In the genomic region with DNA sequence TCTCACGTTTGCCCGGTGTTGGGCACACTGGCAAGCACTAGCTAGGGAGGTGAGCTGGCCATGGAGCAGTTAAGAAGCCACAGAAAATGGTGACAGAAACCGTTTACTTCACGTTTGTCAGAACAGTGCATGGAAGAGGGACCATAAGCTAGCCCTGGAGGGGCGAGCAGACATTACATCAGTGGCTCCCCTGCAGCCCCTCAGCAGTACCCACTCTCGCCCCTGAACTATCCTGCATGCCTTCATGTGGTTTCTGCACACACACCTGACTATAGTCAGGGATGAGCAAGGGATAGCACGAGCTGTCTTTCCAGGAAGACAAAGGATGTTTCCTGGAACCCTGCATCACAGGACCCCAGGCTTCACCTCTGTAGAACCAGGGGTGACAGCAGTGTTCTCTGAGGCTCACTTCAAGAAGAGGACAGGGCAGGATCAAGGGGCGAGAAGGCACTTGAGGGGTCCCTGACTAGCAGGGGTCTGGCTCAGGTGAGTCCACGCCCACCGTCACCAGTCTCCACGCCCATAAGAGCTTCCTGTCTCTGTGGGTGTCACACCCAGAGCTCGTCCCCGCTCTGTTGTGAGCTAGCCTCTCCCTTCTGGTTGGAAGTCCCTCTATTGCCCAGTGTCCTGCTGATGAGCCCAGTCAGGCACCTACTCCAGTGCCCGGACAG, we compare ENCODE assay signal across 13 mouse cellular contexts. TPM values are rescaled to one million over a fixed set of nuclear protein-coding genes. Genes with fewer than 3 reads are reported as not detected.
DNase-seq lines count a peak whose midpoint lies in the region; ATAC-seq and TF ChIP-seq lines count a peak whose summit lies in the region.
"Had no signal": no experiment of that assay in that cellular context is flagged by ENCODE, and none has a peak within 500 bp of the region (broad histone marks: within the 10 kb centered on the region; RNA-seq: fewer than 3 reads in every experiment).

No protein-coding gene starts in this region.

- H3K4me2 ChIP-seq in hindbrain, embryonic 13.5 days = no peak overlapping the region
- no peak overlapping the region for H3K4me2 ChIP-seq in hindbrain, embryonic 16.5 days (ENCODE audit: low read length)
- H3K4me2 ChIP-seq in midbrain, embryonic 16.5 days (ENCODE audit: low read length) = no peak overlapping the region
- no peak overlapping the region for H3K4me2 ChIP-seq in midbrain, postnatal 0 days (ENCODE audit: low read depth, low read length, poor library complexity, severe bottlenecking)
- H3K4me2 ChIP-seq in stomach, embryonic 14.5 days (replicated peaks; ENCODE audit: low read depth, low read length) = no peak overlapping the region
- H3K4me2 ChIP-seq: heart, embryonic 12.5 days had no signal

- no peak overlapping the region for H3K9ac ChIP-seq in hindbrain, embryonic 13.5 days
- no peak overlapping the region for H3K9ac ChIP-seq in hindbrain, embryonic 16.5 days (ENCODE audit: low read depth, low read length)
- H3K9ac ChIP-seq in midbrain, embryonic 16.5 days (ENCODE audit: low read depth, low read length) = no peak overlapping the region; the same call in 1 of the 2 replicates
- no peak overlapping the region for H3K9ac ChIP-seq in midbrain, postnatal 0 days (replicated peaks; ENCODE audit: low read length, poor library complexity, severe bottlenecking)
- no peak overlapping the region for H3K9ac ChIP-seq in stomach, embryonic 14.5 days (replicated peaks; ENCODE audit: low read depth, low read length)
- H3K9ac ChIP-seq: heart, embryonic 12.5 days had no signal

- 0 out of 2 replicates have a peak, but pooled peaks have one; percentile 28 for ATAC-seq in hindbrain, embryonic 13.5 days (ENCODE audit: low FRiP score)
- no peak; the same call in 1 of the 2 replicates for ATAC-seq in hindbrain, embryonic 16.5 days
- ATAC-seq in midbrain, embryonic 16.5 days = peak; percentile 32; the same call in 1 of the 2 replicates
- ATAC-seq in midbrain, postnatal 0 days (ENCODE audit: low FRiP score) = no peak
- ATAC-seq in stomach, embryonic 14.5 days (ENCODE audit: insufficient number of reproducible peaks, insufficient read depth, low FRiP score, low read depth) = 0 out of 2 replicates have a peak, but pooled peaks have one; percentile 42

- H3K36me3 ChIP-seq in hindbrain, embryonic 13.5 days = no peaks in the 10 kb centered on the region
- no peaks in the 10 kb centered on the region for H3K36me3 ChIP-seq in hindbrain, embryonic 16.5 days (ENCODE audit: control insufficient read depth, insufficient read depth, low read length)
- H3K36me3 ChIP-seq in midbrain, embryonic 16.5 days (ENCODE audit: control insufficient read depth, insufficient read depth, low read length) = no peaks in the 10 kb centered on the region
- no peaks in the 10 kb centered on the region for H3K36me3 ChIP-seq in midbrain, postnatal 0 days (ENCODE audit: insufficient read depth, low read length)
- H3K36me3 ChIP-seq in stomach, embryonic 14.5 days (ENCODE audit: control insufficient read depth, insufficient read depth, low read length) = no peaks in the 10 kb centered on the region
- H3K36me3 ChIP-seq: heart, embryonic 12.5 days; midbrain, embryonic 10.5 days had no signal

- 86% methylated on average over 14 of the region's 14 CpGs for WGBS in hindbrain, embryonic 13.5 days
- WGBS in hindbrain, embryonic 16.5 days = 86% methylated on average over 14 of the region's 14 CpGs
- 81% methylated on average over 14 of the region's 14 CpGs for WGBS in midbrain, embryonic 16.5 days
- 84% methylated on average over 14 of the region's 14 CpGs for WGBS in midbrain, postnatal 0 days
- WGBS in stomach, embryonic 14.5 days = 77% methylated on average over 14 of the region's 14 CpGs

- H3K4me1 ChIP-seq in hindbrain, embryonic 13.5 days (replicated peaks) = peaks cover 5% of the 10 kb centered on the region; the same call in 1 of the 2 replicates
- H3K4me1 ChIP-seq in hindbrain, embryonic 16.5 days (ENCODE audit: control insufficient read depth, insufficient read depth, low read depth, low read length) = no peaks in the 10 kb centered on the region; the same call in 1 of the 2 replicates
- H3K4me1 ChIP-seq in midbrain, embryonic 16.5 days (ENCODE audit: control insufficient read depth, insufficient read depth, low read length) = no peaks in the 10 kb centered on the region
- no peaks in the 10 kb centered on the region for H3K4me1 ChIP-seq in midbrain, postnatal 0 days (ENCODE audit: insufficient read depth, low read length)
- no peaks in the 10 kb centered on the region for H3K4me1 ChIP-seq in stomach, embryonic 14.5 days (ENCODE audit: control insufficient read depth, insufficient read depth, low read length)
- H3K4me1 ChIP-seq: midbrain, embryonic 10.5 days had no signal

- no peak for DNase-seq in midbrain, postnatal 0 days (ENCODE audit: low spot score)
- DNase-seq in induced T-regulatory cell, adult 2 months (ENCODE audit: low read depth) = peak; percentile 58
- DNase-seq in adrenal gland, adult (ENCODE audit: inconsistent age in 2 of 2, low spot score in 1 of 2) = no peak
- no peak for DNase-seq in ovary, postnatal 10 days (ENCODE audit: low spot score)

- no peaks in the 10 kb centered on the region for H3K9me3 ChIP-seq in hindbrain, embryonic 13.5 days
- H3K9me3 ChIP-seq in hindbrain, embryonic 16.5 days (ENCODE audit: control insufficient read depth, low read length) = no peaks in the 10 kb centered on the region
- no peaks in the 10 kb centered on the region for H3K9me3 ChIP-seq in midbrain, embryonic 16.5 days (replicated peaks; ENCODE audit: control insufficient read depth, low read length, poor library complexity, severe bottlenecking)
- H3K9me3 ChIP-seq in midbrain, postnatal 0 days (ENCODE audit: low read length) = no peaks in the 10 kb centered on the region
- no peaks in the 10 kb centered on the region for H3K9me3 ChIP-seq in stomach, embryonic 14.5 days (ENCODE audit: control insufficient read depth, low read depth, low read length)
- H3K9me3 ChIP-seq: heart, embryonic 12.5 days; midbrain, embryonic 10.5 days had no signal

- H3K27ac ChIP-seq in hindbrain, embryonic 13.5 days = no peak overlapping the region
- no peak overlapping the region for H3K27ac ChIP-seq in hindbrain, embryonic 16.5 days (ENCODE audit: low read depth, low read length)
- no peak overlapping the region for H3K27ac ChIP-seq in midbrain, embryonic 16.5 days (ENCODE audit: low read length)
- H3K27ac ChIP-seq in midbrain, postnatal 0 days (ENCODE audit: low read depth, low read length) = no peak overlapping the region
- H3K27ac ChIP-seq in stomach, embryonic 14.5 days (ENCODE audit: low read length) = no peak overlapping the region
- H3K27ac ChIP-seq: layer of hippocampus, adult 2 months; left cerebral cortex, adult 2 months; midbrain, embryonic 10.5 days had no signal

- H3K4me3 ChIP-seq in hindbrain, embryonic 13.5 days = no peak overlapping the region
- no peak overlapping the region for H3K4me3 ChIP-seq in hindbrain, embryonic 16.5 days (ENCODE audit: low read length)
- H3K4me3 ChIP-seq in midbrain, embryonic 16.5 days (ENCODE audit: low read depth, low read length) = no peak overlapping the region
- no peak overlapping the region for H3K4me3 ChIP-seq in midbrain, postnatal 0 days (ENCODE audit: low read depth, low read length)
- no peak overlapping the region for H3K4me3 ChIP-seq in stomach, embryonic 14.5 days (ENCODE audit: low read depth, low read length)
- H3K4me3 ChIP-seq: heart, embryonic 12.5 days; layer of hippocampus, adult 2 months; left cerebral cortex, adult 2 months; midbrain, embryonic 10.5 days had no signal

- 0 out of 2 replicates have a peak, but pooled peaks cover 7% of the 10 kb centered on the region for H3K27me3 ChIP-seq in hindbrain, embryonic 13.5 days
- H3K27me3 ChIP-seq in hindbrain, embryonic 16.5 days (replicated peaks; ENCODE audit: control insufficient read depth, insufficient read depth, low read length) = no peaks in the 10 kb centered on the region
- no peaks in the 10 kb centered on the region for H3K27me3 ChIP-seq in midbrain, embryonic 16.5 days (ENCODE audit: control insufficient read depth, insufficient read depth, low read depth, low read length)
- no peaks in the 10 kb centered on the region for H3K27me3 ChIP-seq in midbrain, postnatal 0 days (ENCODE audit: insufficient read depth, low read length)
- no peaks in the 10 kb centered on the region for H3K27me3 ChIP-seq in stomach, embryonic 14.5 days (ENCODE audit: control insufficient read depth, insufficient read depth, low read length)
- H3K27me3 ChIP-seq: heart, embryonic 12.5 days had no signal

- no peak for TF ChIP-seq CTCF in midbrain, postnatal 0 days (IDR thresholded peaks at IDR 0.05)

RNA-seq across cellular contexts. Expression of a gene that starts 35.6 kb away (rescaled TPM):
- 0.06 and 0.23 TPM in 2 replicates for polyA plus RNA-seq in hindbrain, embryonic 13.5 days (2015; fragmentation: Nextera tagmentation; extraction: Ambion mirVana)
- polyA plus RNA-seq in hindbrain, embryonic 16.5 days (2015; fragmentation: Nextera tagmentation; extraction: Ambion mirVana) = 0.19 and 0.60 TPM in 2 replicates
- 0.06 and 0.20 TPM in 2 replicates for polyA plus RNA-seq in midbrain, embryonic 16.5 days (2015; fragmentation: Nextera tagmentation; extraction: Ambion mirVana)
- 0.11 and 0.19 TPM in 2 replicates for total RNA-seq in midbrain, postnatal 0 days (2014; rRNA removed)
- 0.21 and 0.23 TPM in 2 replicates for polyA plus RNA-seq in midbrain, postnatal 0 days (2015; fragmentation: Nextera tagmentation; extraction: Ambion mirVana)
- 2.5 and 2.9 TPM in 2 replicates for polyA plus RNA-seq in stomach, embryonic 14.5 days (2014; fragmentation: Nextera tagmentation; extraction: Ambion mirVana)
- total RNA-seq: common myeloid progenitor, adult 5-6 weeks had no signal

Comparison
In these comparisons a context has a peak if more than half of its experiments do, and no peak if none do; other contexts are left out.
1. ATAC-seq: peak in hindbrain, embryonic 13.5 days (single experiment), midbrain, embryonic 16.5 days (single experiment) and stomach, embryonic 14.5 days (single experiment); none in hindbrain, embryonic 16.5 days (single experiment) and midbrain, postnatal 0 days (single experiment).